Mouse (Mus musculus) activated CD4-positive, CD25-positive, alpha-beta regulatory T cell (primary cell): ENCODE data around the gene Krt35. TPM values are rescaled to one million over a fixed set of nuclear protein-coding genes. Genes with fewer than 3 reads are reported as not detected.

Experiments
- polyA plus RNA-seq, 2 experiments: library from polyadenylated mRNA; unstranded; fragments of 100-300 nt; shearing (Covaris generic); gene quantifications; one replicate each; pipeline ENCODE4 v1.2.1; 2017

The Krt35 gene
- polyA plus RNA-seq: not detected

GRCm38 (mm10) chr11:100096141-100096540, at the start of gene Krt35:
Gene Krt35 (minus strand): TSS chr11:100096241.

GRCm38 (mm10) chr11:100135731-100136130, 39.7 kb upstream of the Krt35 start, which contains the start of gene Krt15:
Gene Krt15 (minus strand): TSS chr11:100135928.

GRCm38 (mm10) chr11:100121466-100121865, 25.4 kb upstream of the Krt35 start, which contains the start of gene Krt13:
Gene Krt13 (minus strand): TSS chr11:100121566.

GRCm38 (mm10) chr11:100105576-100106122, 9.6 kb upstream of the Krt35 start, which contains the start of gene Krt36:
Gene Krt36 (minus strand): TSS chr11:100105626.

GRCm38 (mm10) chr11:100087861-100088260, 8.2 kb downstream of the Krt35 start, which contains the start of gene Krt32:
Gene Krt32 (minus strand): TSS chr11:100088226.

DNA sequence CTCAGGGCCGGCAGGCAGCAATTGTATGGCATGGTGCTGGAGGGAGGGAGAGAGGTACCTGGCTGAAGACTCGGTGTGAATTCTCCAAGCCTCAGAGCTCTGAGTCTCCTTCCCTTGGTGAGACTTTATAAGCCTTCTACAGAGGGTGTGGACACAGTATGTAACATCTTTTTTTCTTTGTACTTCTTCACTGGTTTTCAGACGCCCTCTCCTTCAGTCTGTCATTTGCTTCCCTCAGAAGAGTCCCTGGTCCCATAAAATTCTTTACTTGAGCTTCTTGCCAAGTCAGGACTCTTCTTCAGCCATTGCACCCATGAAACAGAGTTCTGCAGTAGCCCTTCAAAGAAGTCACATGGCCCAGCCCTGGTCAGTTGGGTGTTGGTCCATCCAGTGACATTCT, 45.6 kb downstream of the Krt35 start, which contains the start of gene Krt31:
TSS of gene Krt31 (minus strand) at position 101 of the 400 bp plus-strand sequence.

Other genes starting within 250 kb of the Krt35 start
- gene Krtap4-16, start 244.6 kb downstream of the Krt35 start, polyA plus RNA-seq: not detected
- gene Gm11568, start 238.3 kb downstream of the Krt35 start, polyA plus RNA-seq: under 1 TPM in 1 of 2 experiments, not detected in 1; 0.55 TPM
- not detected for gene Gm11559, start 231.8 kb downstream of the Krt35 start, polyA plus RNA-seq
- gene Krtap9-1, start 222.9 kb downstream of the Krt35 start, polyA plus RNA-seq: not detected
- not detected for gene Gm11567, start 217.1 kb downstream of the Krt35 start, polyA plus RNA-seq
- not detected for gene Krtap31-1, start 188.3 kb downstream of the Krt35 start, polyA plus RNA-seq
- not detected for gene Gm11565, start 181.5 kb downstream of the Krt35 start, polyA plus RNA-seq
- gene Krtap31-2, start 159.9 kb downstream of the Krt35 start, polyA plus RNA-seq: not detected
- gene Krtap9-5, start 147.8 kb downstream of the Krt35 start, polyA plus RNA-seq: not detected
- not detected for gene Krtap29-1, start 117.2 kb downstream of the Krt35 start, polyA plus RNA-seq
- not detected for gene Krtap16-1, start 109.6 kb downstream of the Krt35 start, polyA plus RNA-seq
- not detected for gene Krtap17-1, start 102.2 kb downstream of the Krt35 start, polyA plus RNA-seq
- gene Krt33a, start 80.0 kb downstream of the Krt35 start, polyA plus RNA-seq: under 1 TPM in 1 of 2 experiments, not detected in 1; 0.23 TPM
- gene Krt33b, start 66.4 kb downstream of the Krt35 start, polyA plus RNA-seq: not detected
- gene Krt34, start 54.7 kb downstream of the Krt35 start, polyA plus RNA-seq: not detected
- gene Krt31, start 45.7 kb downstream of the Krt35 start, polyA plus RNA-seq: under 1 TPM in 1 of 2 experiments, not detected in 1; 0.15 TPM
- not detected for gene Krt32, start 8.0 kb downstream of the Krt35 start, polyA plus RNA-seq
- gene Krt36, start 9.4 kb upstream of the Krt35 start, polyA plus RNA-seq: not detected
- gene Krt13, start 25.3 kb upstream of the Krt35 start, polyA plus RNA-seq: not detected
- not detected for gene Krt15, start 39.7 kb upstream of the Krt35 start, polyA plus RNA-seq
- under 1 TPM in 1 of 2 experiments, not detected in 1; 0.28 TPM for gene Krt19, start 52.4 kb upstream of the Krt35 start, polyA plus RNA-seq
- gene Krt9, start 97.0 kb upstream of the Krt35 start, polyA plus RNA-seq: under 1 TPM in 1 of 2 experiments, not detected in 1; 0.06 TPM
- under 1 TPM in 1 of 2 experiments, not detected in 1; 0.15 TPM for gene Krt14, start 111.3 kb upstream of the Krt35 start, polyA plus RNA-seq
- under 1 TPM in 1 of 2 experiments, not detected in 1; 0.27 TPM for gene Krt16, start 152.7 kb upstream of the Krt35 start, polyA plus RNA-seq
- under 1 TPM in 1 of 2 experiments, not detected in 1; 0.31 TPM for gene Krt17, start 164.8 kb upstream of the Krt35 start, polyA plus RNA-seq
- not detected for gene Krt42, start 173.6 kb upstream of the Krt35 start, polyA plus RNA-seq
- gene Eif1, start 223.6 kb upstream of the Krt35 start, polyA plus RNA-seq: 1,000 to 10,000 TPM; 1,912 to 1,976 TPM
- gene Gast, start 238.2 kb upstream of the Krt35 start, polyA plus RNA-seq: not detected